In genomic region chr11:117930781-117931338, GRCm38 (mm10) we compare ENCODE assay signal across 8 mouse cellular contexts. TPM values are rescaled to one million over a fixed set of nuclear protein-coding genes. Genes with fewer than 3 reads are reported as not detected.
A peak's percentile ranks its signal among the peaks of the same experiment; 100 is the strongest.
DNase-seq lines count a peak whose midpoint lies in the region; ATAC-seq lines count a peak whose summit lies in the region.

No protein-coding gene starts in this region.

- no peaks in the 10 kb centered on the region for H3K9me3 ChIP-seq in heart, embryonic 12.5 days (replicated peaks)

- H3K27ac ChIP-seq in heart, embryonic 12.5 days (ENCODE audit: poor library complexity, severe bottlenecking) = no peak overlapping the region

- H3K4me1 ChIP-seq in heart, embryonic 12.5 days (replicated peaks) = peaks cover 50% of the 10 kb centered on the region

- H3K27me3 ChIP-seq in heart, embryonic 12.5 days (replicated peaks) = peaks cover 38% of the 10 kb centered on the region

- H3K4me2 ChIP-seq in heart, embryonic 12.5 days = peak overlapping the region; percentile 89

- H3K36me3 ChIP-seq in heart, embryonic 12.5 days = no peaks in the 10 kb centered on the region

- peak; percentile 37 to 51 for DNase-seq in lung, adult 18-20 months
- no peak for DNase-seq in lung, postnatal 25 days (ENCODE audit: low spot score)
- DNase-seq in embryo, embryonic 9.5 days (ENCODE audit: extremely low spot score) = peak; percentile 77
- DNase-seq in layer of hippocampus, postnatal 25 days (ENCODE audit: extremely low spot score in 1 of 2, low spot score in 1 of 2) = peak; percentile 24 to 33
- peak; percentile 57 for DNase-seq in lung, postnatal 36 days
- peak; percentile 62 for DNase-seq in right cerebral cortex, postnatal 4 days
- DNase-seq in cerebellum, adult 11 months = no peak

- peak; percentile 47; the same call in 1 of the 2 replicates for ATAC-seq in heart, embryonic 12.5 days (ENCODE audit: insufficient number of reproducible peaks, low FRiP score)

- H3K9ac ChIP-seq in heart, embryonic 12.5 days = peak overlapping the region; percentile 62

- 2% methylated on average over 48 of the region's 48 CpGs for WGBS in heart, embryonic 12.5 days

- peak overlapping the region; percentile 45 for H3K4me3 ChIP-seq in heart, embryonic 12.5 days

RNA-seq across cellular contexts. Expression of gene Socs3, which starts 39.0 kb away (rescaled TPM):
- 7.1 and 8.0 TPM in 2 replicates for polyA plus RNA-seq in heart, embryonic 12.5 days (2016; fragmentation: Nextera tagmentation; extraction: Ambion mirVana)
- total RNA-seq in layer of hippocampus, postnatal 25 days (2021) = 1 to 10 TPM; 1.3 to 1.8 TPM

RNA-seq across cellular contexts. Expression of gene Pgs1, which starts 55.2 kb away (rescaled TPM):
- polyA plus RNA-seq in heart, embryonic 12.5 days (2016; fragmentation: Nextera tagmentation; extraction: Ambion mirVana) = 28.9 and 29.6 TPM in 2 replicates
- 10 to 100 TPM; 74.2 to 75.9 TPM for total RNA-seq in layer of hippocampus, postnatal 25 days (2021)

RNA-seq across cellular contexts. Expression of gene Tha1, which starts 57.6 kb away (rescaled TPM):
- polyA plus RNA-seq in heart, embryonic 12.5 days (2016; fragmentation: Nextera tagmentation; extraction: Ambion mirVana) = 3.7 and 4.9 TPM in 2 replicates
- total RNA-seq in layer of hippocampus, postnatal 25 days (2021) = 1 to 10 TPM; 4.2 TPM

Comparison
In these comparisons a context has a peak if more than half of its experiments do, and no peak if none do; other contexts are left out.
1. DNase-seq: peak in lung, adult 18-20 months (2 of 2), embryo, embryonic 9.5 days (single experiment), layer of hippocampus, postnatal 25 days (2 of 2), lung, postnatal 36 days (single experiment) and right cerebral cortex, postnatal 4 days (single experiment); none in lung, postnatal 25 days (single experiment) and cerebellum, adult 11 months (single experiment).